Mouse (Mus musculus): ENCODE data around the gene Gm17334.

- TF ChIP-seq POLR2A (IDR thresholded peaks at IDR 0.05; ENCODE audit: low read depth, low read length): peak; percentile 90
- TF ChIP-seq CTCF (IDR thresholded peaks at IDR 0.05; ENCODE audit: extremely low read depth, insufficient read depth, insufficient read length, insufficient replicate concordance): peak; percentile 47; the same call in 1 of the 2 replicates
Measured at GRCm38 (mm10) chr11:53763496-53764140, 9.4 kb downstream of the Gm17334 start.
